Mouse (Mus musculus) hindbrain, embryonic 10.5 days (tissue): ENCODE results near the gene Grm8. TPM values are rescaled to one million over a fixed set of nuclear protein-coding genes. Genes with fewer than 3 reads are reported as not detected.

Experiments used
- DNase-seq: peaks from one replicate; pipeline ENCODE4 v3.0.0-alpha.2; 2017; ENCODE audit warnings: low spot score
- H3K27ac ChIP-seq: fragments of 300-500 bp; sonication (generic); 2 replicates; pipeline ENCODE4 v1.5.1; 2016; ENCODE audit warnings: mild to moderate bottlenecking, moderate library complexity
- H3K27me3 ChIP-seq: fragments of 300-500 bp; sonication (generic); 2 replicates; pipeline ENCODE4 v1.6.1; 2016; ENCODE audit warnings: mild to moderate bottlenecking; ENCODE audit not compliant: poor library complexity, insufficient read depth, severe bottlenecking
- H3K36me3 ChIP-seq: fragments of 300-500 bp; sonication (generic); 2 replicates; pipeline ENCODE4 v1.6.1; 2016; ENCODE audit warnings: mild to moderate bottlenecking, moderate library complexity
- H3K4me1 ChIP-seq: fragments of 300-500 bp; sonication (generic); replicated peaks from 2 replicates; pipeline ENCODE4 v1.6.1; 2016; ENCODE audit warnings: mild to moderate bottlenecking
- H3K4me3 ChIP-seq: fragments of 300-500 bp; sonication (generic); 2 replicates; pipeline ENCODE4 v1.5.1; 2016; ENCODE audit warnings: mild to moderate bottlenecking, moderate library complexity
- H3K9me3 ChIP-seq: fragments of 300-500 bp; sonication (generic); 2 replicates; pipeline ENCODE4 v1.6.1; 2016; ENCODE audit warnings: mild to moderate bottlenecking, moderate library complexity
- WGBS: fragments of 180-500 bp; shearing (Covaris S2); methylation state at CpG from one replicate; pipeline ENCODE4 v1.1.7; 2016; 5-methylcytosine and 5-hydroxymethylcytosine counted together
- polyA plus RNA-seq: library from polyadenylated mRNA; unstranded; fragments of >200 nt; fragmentation: Nextera tagmentation; extraction: Ambion mirVana; gene quantifications from 2 replicates; pipeline ENCODE4 v1.2.1, GENCODE M21; 2016

Grm8 gene
- 0.80 and 0.96 TPM in 2 replicates for polyA plus RNA-seq

- Histone ChIP-seq H3K4me3 (peak within 1 kb of the TSS; percentile 69), H3K4me1 (peaks cover 34% of the 10 kb centered on the region), H3K9me3 (no peaks in the 10 kb centered on the region), H3K36me3 (no peaks in the 10 kb centered on the region), H3K27ac (peak within 1 kb of the TSS; percentile 78), H3K27me3 (peaks cover 60% of the 10 kb centered on the region)
- WGBS: 1% methylated on average over 42 of the region's 42 CpGs
- peak; percentile 67 for DNase-seq
Observed at GRCm38 (mm10) chr6:28135001-28135401, at the start of gene Grm8. Grm8 (minus strand) TSS chr6:28135178.

- Histone ChIP-seq H3K9me3 (no peaks in the 10 kb centered on the region), H3K4me3 (no peak overlapping the region), H3K4me1 (no peaks in the 10 kb centered on the region), H3K27me3 (no peaks in the 10 kb centered on the region), H3K27ac (no peak overlapping the region), H3K36me3 (no peaks in the 10 kb centered on the region)
- 76% methylated on average over 19 of the region's 19 CpGs for WGBS
- no peak for DNase-seq
Observed at GRCm38 (mm10) chr6:28169851-28170539, 35.0 kb upstream of the Grm8 start.

GRCm38 (mm10) chr6:28160399-28160798 is 25.4 kb upstream of the Grm8 start:
- no peaks in the 10 kb centered on the region for H3K36me3 ChIP-seq
- no peaks in the 10 kb centered on the region for H3K9me3 ChIP-seq
- no peaks in the 10 kb centered on the region for H3K27me3 ChIP-seq
- no peaks in the 10 kb centered on the region for H3K4me1 ChIP-seq
- H3K27ac ChIP-seq: no peak overlapping the region
- 80% methylated on average over 5 of the region's 5 CpGs for WGBS
- no peak overlapping the region for H3K4me3 ChIP-seq
- DNase-seq: no peak

DNA sequence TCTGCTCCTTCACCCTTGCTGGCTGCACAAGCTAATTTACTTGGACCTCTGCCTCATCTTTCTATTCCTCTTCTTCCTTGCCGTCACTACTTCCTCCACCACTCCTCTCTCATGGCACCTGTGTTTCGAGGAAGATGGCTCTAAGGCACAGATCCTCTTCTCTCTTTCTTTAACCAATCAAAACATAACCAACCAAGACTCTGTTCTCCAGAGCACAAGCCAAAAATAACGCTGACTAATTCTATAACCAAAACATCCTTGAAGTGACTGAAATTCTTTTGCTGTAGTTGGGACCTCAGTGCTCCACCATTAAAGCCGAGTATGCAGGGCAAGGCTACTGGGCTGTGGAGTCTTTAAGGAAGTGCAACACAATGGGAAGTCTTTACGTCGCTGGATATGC is 11.5 kb upstream of the Grm8 start:
- DNase-seq: no peak
- 77% methylated on average over 6 of the region's 6 CpGs for WGBS
- no peaks in the 10 kb centered on the region for H3K9me3 ChIP-seq
- no peaks in the 10 kb centered on the region for H3K27me3 ChIP-seq
- no peaks in the 10 kb centered on the region for H3K36me3 ChIP-seq
- H3K4me3 ChIP-seq: no peak overlapping the region
- no peak overlapping the region for H3K27ac ChIP-seq
- H3K4me1 ChIP-seq: peaks cover 6% of the 10 kb centered on the region; the same call in 1 of the 2 replicates

DNA sequence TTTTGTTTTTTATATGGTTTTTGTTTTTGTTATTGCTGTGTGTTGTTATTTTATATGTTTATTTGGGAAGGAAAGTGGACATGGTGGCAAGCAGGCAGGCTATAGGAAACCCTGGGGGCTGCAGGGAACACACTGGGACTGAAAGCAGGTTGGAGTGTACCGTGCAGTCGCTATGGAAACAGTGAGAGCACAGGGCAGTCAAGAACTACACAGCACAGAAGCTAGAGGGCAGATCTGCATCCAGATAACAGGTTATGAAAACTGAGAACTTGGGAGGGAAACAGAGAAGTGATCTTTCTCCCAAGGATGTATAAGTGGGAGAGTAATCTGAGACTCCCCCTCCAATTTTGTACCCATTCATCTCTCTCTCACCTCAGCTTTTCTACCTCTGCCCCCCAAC is 7.4 kb upstream of the Grm8 start:
- no peak for DNase-seq
- no peaks in the 10 kb centered on the region for H3K9me3 ChIP-seq

GRCm38 (mm10) chr6:28135411-28136233 is 644 bp upstream of the Grm8 start:
- peak; percentile 92 for DNase-seq
- H3K27me3 ChIP-seq: peaks cover 57% of the 10 kb centered on the region
- no peaks in the 10 kb centered on the region for H3K36me3 ChIP-seq
- peak overlapping the region; percentile 69 for H3K4me3 ChIP-seq
- peaks cover 34% of the 10 kb centered on the region for H3K4me1 ChIP-seq
- no peaks in the 10 kb centered on the region for H3K9me3 ChIP-seq
- H3K27ac ChIP-seq: peak overlapping the region; percentile 78
- WGBS: under 1% methylated on average over 37 of the region's 37 CpGs

More for the DNA sequence above, 7.4 kb upstream of the Grm8 start:
- Histone ChIP-seq H3K27ac (no peak overlapping the region), H3K27me3 (peaks cover 3% of the 10 kb centered on the region; the same call in 1 of the 2 replicates), H3K4me3 (no peak overlapping the region), H3K4me1 (peaks cover 6% of the 10 kb centered on the region; the same call in 1 of the 2 replicates), H3K36me3 (no peaks in the 10 kb centered on the region)
- WGBS: 10% methylated on average over 2 of the region's 2 CpGs

DNA sequence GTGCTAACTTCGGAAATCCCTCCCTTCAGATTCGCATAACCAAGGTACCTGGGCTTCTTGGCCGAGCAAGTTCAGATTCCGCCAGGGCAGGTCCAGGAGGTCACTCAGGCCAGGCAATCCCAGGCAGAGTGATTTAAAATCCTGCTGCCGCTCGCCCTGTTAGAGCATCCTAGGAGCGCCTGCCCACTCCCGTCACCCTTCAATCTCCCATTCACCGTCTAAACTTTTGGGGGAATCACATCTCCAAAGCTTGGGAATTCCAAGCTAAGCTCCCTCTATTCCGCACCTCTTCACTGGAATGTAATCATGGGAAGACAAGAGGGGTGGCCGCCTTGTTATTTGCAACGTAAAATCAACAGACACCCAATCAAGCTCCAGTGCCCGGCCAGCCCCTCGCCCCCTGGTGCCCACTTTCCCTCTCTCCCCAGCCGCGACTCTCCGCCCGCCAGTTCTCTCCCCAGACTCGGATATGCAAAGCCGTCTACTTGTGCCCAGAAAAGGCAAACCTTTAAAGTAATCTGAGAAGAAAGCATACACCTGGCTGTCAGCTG is 652 bp downstream of the Grm8 start:
- H3K9me3 ChIP-seq: no peaks in the 10 kb centered on the region

GRCm38 (mm10) chr6:28133206-28134063 is 1.5 kb downstream of the Grm8 start:
- under 1% methylated on average over 38 of the region's 38 CpGs for WGBS
- peaks cover 34% of the 10 kb centered on the region for H3K4me1 ChIP-seq
- peak; percentile 33 for DNase-seq
- H3K36me3 ChIP-seq: no peaks in the 10 kb centered on the region
- no peak overlapping the region for H3K27ac ChIP-seq
- no peaks in the 10 kb centered on the region for H3K9me3 ChIP-seq
- H3K4me3 ChIP-seq: peak overlapping the region; percentile 69
- peaks cover 66% of the 10 kb centered on the region for H3K27me3 ChIP-seq

More for the DNA sequence above, 652 bp downstream of the Grm8 start:
- Histone ChIP-seq H3K4me1 (peaks cover 34% of the 10 kb centered on the region), H3K27me3 (peaks cover 66% of the 10 kb centered on the region), H3K36me3 (no peaks in the 10 kb centered on the region), H3K27ac (0 out of 2 replicates have a peak overlapping the region, but pooled peaks have one; percentile 78), H3K4me3 (peak overlapping the region; percentile 69)
- WGBS: under 1% methylated on average over 20 of the region's 20 CpGs
- peak; percentile 60 for DNase-seq

DNA sequence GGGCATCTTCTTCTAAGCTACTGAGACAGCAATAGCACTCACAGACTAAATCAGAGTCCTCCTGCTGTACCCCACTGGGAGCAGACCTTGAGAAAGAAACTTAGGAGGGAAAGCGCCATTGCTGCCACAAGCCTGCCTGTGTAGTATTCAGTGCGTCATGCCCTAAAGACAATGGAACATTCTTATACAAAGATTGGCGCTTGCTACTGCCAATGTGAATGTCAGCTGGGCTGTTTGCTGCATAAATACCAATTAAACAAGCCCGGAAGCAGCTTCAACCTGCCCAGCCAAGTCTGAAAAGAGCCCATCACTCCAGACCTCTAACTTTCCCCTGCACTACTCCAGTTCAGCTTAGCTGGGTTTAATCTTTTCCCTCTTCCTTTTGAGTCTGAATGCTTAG is 2.9 kb downstream of the Grm8 start:
- no peak for DNase-seq
- no peak overlapping the region for H3K4me3 ChIP-seq
- H3K4me1 ChIP-seq: peaks cover 34% of the 10 kb centered on the region
- no peak overlapping the region for H3K27ac ChIP-seq
- no peaks in the 10 kb centered on the region for H3K9me3 ChIP-seq
- H3K36me3 ChIP-seq: no peaks in the 10 kb centered on the region
- WGBS: 13% methylated on average over 4 of the region's 4 CpGs
- H3K27me3 ChIP-seq: peaks cover 61% of the 10 kb centered on the region

GRCm38 (mm10) chr6:28128871-28129270 is 6.1 kb downstream of the Grm8 start:
- Histone ChIP-seq H3K9me3 (no peaks in the 10 kb centered on the region), H3K4me3 (no peak overlapping the region), H3K27ac (no peak overlapping the region), H3K36me3 (no peaks in the 10 kb centered on the region), H3K4me1 (peaks cover 15% of the 10 kb centered on the region), H3K27me3 (peaks cover 42% of the 10 kb centered on the region)
- no peak for DNase-seq
- WGBS: 93% methylated on average over 4 of the region's 4 CpGs

GRCm38 (mm10) chr6:28115519-28115918 is 19.5 kb downstream of the Grm8 start:
- DNase-seq: no peak
- Histone ChIP-seq H3K4me1 (no peaks in the 10 kb centered on the region), H3K27me3 (no peaks in the 10 kb centered on the region), H3K27ac (no peak overlapping the region), H3K36me3 (no peaks in the 10 kb centered on the region), H3K4me3 (no peak overlapping the region), H3K9me3 (no peaks in the 10 kb centered on the region)
- 90% methylated on average over 2 of the region's 2 CpGs for WGBS

DNA sequence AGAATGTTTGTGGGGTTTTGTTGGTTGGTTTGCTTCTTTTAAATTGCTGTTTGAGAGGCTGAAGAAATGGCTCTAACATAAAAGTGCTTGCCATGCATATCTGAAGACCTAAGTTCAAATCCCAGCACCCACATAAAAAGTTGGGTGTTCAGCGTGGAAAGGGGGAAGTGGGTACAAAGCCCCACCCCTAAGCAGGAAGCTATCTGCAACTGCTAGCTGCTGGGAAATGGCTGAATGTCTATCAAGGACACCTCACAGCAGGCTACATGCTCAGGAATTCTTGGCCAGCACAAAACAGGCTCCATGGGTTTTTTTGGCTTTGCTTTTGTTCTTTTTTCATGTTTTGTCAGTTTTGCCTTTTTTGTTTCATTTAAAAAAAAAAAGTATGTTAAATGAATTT is 20.1 kb downstream of the Grm8 start:
- no peak for DNase-seq
- 77% methylated on average over 1 of the region's 1 CpGs for WGBS
- no peaks in the 10 kb centered on the region for H3K27me3 ChIP-seq

More for the DNA sequence above, 20.1 kb downstream of the Grm8 start:
- Histone ChIP-seq H3K4me1 (no peaks in the 10 kb centered on the region), H3K9me3 (no peaks in the 10 kb centered on the region), H3K27ac (no peak overlapping the region), H3K36me3 (no peaks in the 10 kb centered on the region), H3K4me3 (no peak overlapping the region)
